Mouse (Mus musculus) bone marrow, adult 2 months (tissue): ENCODE results near the gene Stk4.

ENCODE experiments used
- CTCF ChIP-seq: fragments of 200-500 bp; IDR thresholded peaks from 2 replicates; pipeline ENCODE4 v1.5.1; 2011; ENCODE audit warnings: low read length, control low read depth; ENCODE audit not compliant: control insufficient read depth, insufficient read depth
- POLR2A ChIP-seq: fragments of 200-500 bp; IDR thresholded peaks from 2 replicates; pipeline ENCODE4 v1.6.1; 2011; ENCODE audit warnings: low read depth, mild to moderate bottlenecking, control low read depth, low read length, borderline replicate concordance; ENCODE audit not compliant: control insufficient read depth

DNA sequence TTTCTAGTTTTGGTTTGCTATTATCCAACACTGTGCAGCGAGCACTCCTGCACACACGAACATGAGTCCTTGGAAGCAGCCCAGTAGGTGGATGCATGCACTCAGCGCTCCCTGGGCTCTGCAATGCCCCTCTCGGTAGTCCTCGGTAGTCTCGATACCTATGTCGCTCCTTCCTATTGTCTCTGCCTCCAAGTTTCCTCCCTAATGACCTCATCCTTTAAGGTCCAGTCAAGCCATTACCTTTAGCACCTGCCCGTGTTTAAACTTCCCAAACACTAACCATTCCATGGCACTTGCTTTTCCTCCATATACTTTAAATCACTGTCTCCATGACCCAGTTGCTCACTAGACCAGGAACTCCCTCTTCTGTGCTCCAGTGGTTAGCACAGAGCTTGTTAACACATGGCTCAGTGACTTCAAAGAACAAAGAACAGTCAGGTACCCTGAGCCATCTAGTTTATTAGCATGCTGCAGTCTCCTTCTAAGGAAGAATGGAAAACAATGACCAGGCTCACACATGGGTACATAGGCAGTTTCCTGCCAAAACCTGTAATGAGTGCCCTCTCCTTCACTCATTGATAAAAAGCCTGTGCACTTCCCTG, 10.4 kb upstream of the Stk4 start:
- no peak for TF ChIP-seq CTCF
- no peak for TF ChIP-seq POLR2A
